Mouse (Mus musculus) ES-Bruce4 (cell line): ENCODE data around the gene Dcst2.

ENCODE experiments used
- CTCF ChIP-seq: IDR thresholded peaks from one replicate; pipeline ENCODE4 v1.8.1; 2011; ENCODE audit warnings: low read depth, low read length
- EP300 ChIP-seq: IDR thresholded peaks from 2 replicates; pipeline ENCODE4 v1.6.1; 2011; ENCODE audit warnings: low read depth, low read length; ENCODE audit not compliant: insufficient read depth
- POLR2A ChIP-seq: IDR thresholded peaks from one replicate; pipeline ENCODE4 v1.8.1; 2011; ENCODE audit warnings: low read length; ENCODE audit not compliant: insufficient read depth

DNA sequence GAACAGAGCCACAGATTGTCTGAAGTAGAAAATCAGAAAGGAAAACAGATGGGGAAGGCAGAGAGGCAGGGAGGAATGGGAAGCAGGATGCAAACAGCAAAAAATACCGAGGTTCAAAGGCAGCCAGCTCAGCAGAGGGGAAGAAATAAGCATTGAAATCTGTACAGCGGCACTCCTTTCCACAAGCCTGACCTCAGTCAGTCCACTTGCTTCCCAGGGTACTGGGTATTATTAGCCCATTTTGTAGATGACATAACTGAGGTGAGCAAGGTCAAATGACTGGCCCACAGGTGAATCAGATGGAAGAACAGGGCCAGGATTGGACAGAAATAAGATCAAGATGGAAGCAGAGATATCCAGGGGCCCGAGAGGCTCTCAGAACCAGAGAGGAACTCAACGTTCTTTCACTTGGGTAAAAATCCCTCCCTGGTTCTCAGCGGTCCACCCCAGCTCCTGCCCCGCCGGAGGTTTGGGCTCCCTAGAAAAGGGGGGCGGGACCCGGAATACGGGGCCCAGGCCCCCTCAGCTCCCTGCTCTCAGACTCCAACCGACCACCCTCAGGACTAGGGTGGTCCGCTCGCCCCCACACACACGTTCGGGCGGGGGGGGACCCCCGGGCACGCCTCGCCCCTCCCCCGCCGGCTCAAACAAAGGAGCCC is 24.6 kb upstream of the Dcst2 start:
- no peak for TF ChIP-seq CTCF
- TF ChIP-seq POLR2A, result no peak
- no peak for TF ChIP-seq EP300
